Mouse (Mus musculus) liver, adult 2 months (tissue): ENCODE measurements at regions not wholly inside any gene's neighbourhood (a gene's known extent, or its start where the extent isn't known, plus 50 kb on each side); places are given as distances from the start of the nearest gene placed in this dataset.

Experiments
- CTCF ChIP-seq: fragments of 200-500 bp; IDR thresholded peaks from 2 replicates; pipeline ENCODE4 v1.5.1; 2011; ENCODE audit warnings: low read depth, low read length, control low read depth
- POLR2A ChIP-seq: fragments of 200-500 bp; IDR thresholded peaks from 2 replicates; pipeline ENCODE4 v1.6.1; 2011; ENCODE audit warnings: low read length, control low read depth; ENCODE audit not compliant: insufficient read depth; ENCODE audit errors: extremely low read depth

DNA sequence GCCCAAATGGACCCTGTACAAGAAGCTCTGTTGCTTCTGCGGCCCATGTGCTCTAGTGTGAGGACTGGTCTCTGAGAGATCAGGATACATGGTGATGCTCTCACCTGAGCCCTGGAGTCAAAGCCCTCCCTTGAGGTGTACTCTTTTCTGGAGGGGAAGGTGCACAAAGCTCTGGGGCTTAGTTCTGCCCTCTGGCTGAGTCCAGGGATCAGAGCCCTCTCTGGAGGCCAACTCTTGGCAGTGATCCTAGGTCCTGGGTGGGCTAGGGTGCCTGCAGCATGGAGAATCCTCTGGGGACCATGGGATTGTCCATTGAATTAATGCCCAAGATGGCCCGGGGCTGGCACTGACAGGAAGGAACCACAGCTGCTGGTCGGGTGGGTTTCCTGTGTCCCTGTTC, 209.0 kb upstream of the Manea start:
- no peak for TF ChIP-seq POLR2A
- TF ChIP-seq CTCF: no peak
